Mouse (Mus musculus) T-helper 2 cell (primary cell): ENCODE measurements around the gene Palm.

Source experiments
- in situ Hi-C: fragments of 300-600 bp; cut with MboI, MseI; formaldehyde crosslinking; loops from one replicate; pipeline ENCODE4 v1.15.1; 2025; ENCODE audit warnings: high pct_unique_total_duplicates

Palm gene

GRCm38 (mm10) chr10:79854801-79855541 lies 61.6 kb downstream of the Palm start:
- in situ Hi-C loops: no loop called here

GRCm38 (mm10) chr10:79855558-79856184 lies 62.3 kb downstream of the Palm start:
- in situ Hi-C loops: no loop called here

GRCm38 (mm10) chr10:79856280-79856679 lies 62.9 kb downstream of the Palm start:
- in situ Hi-C loops: no loop called here

- in situ Hi-C loops: no loop called here
Observed at GRCm38 (mm10) chr10:79856704-79857451, 63.5 kb downstream of the Palm start.

- in situ Hi-C loops: no loop called here
Observed at GRCm38 (mm10) chr10:79857452-79857811, 64.1 kb downstream of the Palm start.

GRCm38 (mm10) chr10:79857894-79858293 lies 64.5 kb downstream of the Palm start:
- in situ Hi-C loops: no loop called here

DNA sequence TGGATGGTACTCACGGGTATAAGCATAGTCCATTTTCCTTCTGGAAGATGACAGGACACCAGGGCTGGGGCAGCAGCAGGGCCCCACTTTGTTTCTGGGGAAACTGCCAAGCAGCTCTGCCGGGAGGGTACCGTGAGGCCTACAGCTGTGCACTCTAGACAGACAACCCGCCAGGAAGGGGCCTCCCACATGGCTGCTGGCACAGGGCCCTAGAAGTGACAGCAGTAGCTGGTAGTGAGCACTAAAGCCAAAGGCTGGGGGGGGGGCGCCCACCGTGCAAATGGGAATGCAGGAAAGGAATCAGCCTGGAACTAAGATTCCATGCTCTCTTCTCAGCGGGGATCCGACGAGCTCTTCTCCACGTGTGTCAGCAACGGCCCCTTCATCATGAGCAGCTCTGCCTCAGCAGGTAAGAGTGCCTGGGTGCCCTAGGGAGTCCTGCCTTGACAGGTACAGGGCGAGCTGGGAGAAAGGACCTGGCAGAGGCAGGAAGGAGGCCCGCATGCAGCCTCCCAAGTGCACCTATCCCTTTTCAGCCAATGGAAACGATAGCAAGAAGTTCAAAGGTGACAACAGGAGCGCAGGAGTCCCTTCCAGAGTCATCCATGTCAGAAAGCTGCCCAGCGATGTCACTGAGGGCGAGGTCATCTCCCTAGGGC lies 65.2 kb downstream of the Palm start:
- in situ Hi-C loops: no loop called here

DNA sequence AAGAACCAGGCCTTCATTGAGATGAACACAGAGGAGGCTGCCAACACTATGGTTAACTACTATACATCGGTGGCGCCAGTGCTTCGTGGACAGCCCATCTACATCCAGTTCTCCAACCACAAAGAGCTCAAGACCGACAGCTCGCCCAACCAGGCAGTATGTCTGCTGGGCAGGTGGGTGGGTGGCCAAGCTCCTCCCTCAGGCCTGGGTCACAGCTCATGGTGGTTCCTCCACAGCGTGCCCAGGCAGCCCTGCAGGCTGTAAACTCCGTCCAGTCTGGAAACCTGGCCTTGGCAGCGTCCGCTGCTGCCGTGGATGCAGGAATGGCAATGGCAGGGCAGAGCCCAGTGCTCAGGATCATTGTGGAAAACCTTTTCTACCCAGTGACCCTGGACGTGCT lies 65.7 kb downstream of the Palm start:
- in situ Hi-C loops: no loop called here

GRCm38 (mm10) chr10:79860079-79860911 lies 66.9 kb downstream of the Palm start:
- in situ Hi-C loops: no loop called here

DNA sequence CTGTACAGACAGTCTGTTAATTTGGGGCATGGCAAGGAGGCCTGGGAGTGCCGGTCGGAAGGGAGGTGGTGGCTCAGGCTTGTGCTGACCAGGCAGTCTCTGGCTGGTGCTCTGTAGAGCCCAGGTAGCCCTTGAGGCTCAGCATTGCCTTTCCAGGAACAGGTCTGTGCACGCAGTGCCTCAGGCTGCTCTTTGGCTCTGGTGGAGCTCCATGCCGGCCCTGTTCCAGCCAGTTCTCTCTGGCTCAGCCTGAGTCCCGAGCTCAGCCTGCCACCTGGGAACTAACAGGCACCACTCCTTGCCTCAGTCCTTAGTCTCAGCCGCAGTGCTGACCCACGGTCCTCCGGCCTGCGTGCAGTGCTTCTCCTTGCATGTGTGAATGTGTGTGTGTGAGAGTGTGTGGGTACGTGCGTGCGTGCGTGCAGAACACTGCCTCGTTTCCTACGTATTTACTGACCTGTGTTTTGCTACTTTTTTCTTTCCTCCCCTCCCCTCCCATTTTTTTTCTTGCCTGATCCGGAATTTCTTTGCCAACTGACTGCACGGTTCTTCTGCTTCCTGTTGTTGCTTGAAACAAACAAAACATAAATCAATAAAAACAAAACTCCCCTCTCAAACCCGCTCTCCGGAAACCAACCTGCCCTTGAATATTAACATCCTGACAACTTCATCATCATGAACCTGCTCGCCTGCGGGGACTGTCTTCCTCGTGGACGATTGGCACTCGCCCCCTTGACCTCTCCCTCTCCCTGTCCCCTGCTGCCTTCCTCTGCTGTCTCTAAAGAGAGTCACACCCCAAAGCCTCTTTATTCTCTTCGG lies 68.1 kb downstream of the Palm start:
- in situ Hi-C loops: no loop called here

- in situ Hi-C loops: no loop called here
Observed at GRCm38 (mm10) chr10:79862049-79862788, 68.8 kb downstream of the Palm start.

- in situ Hi-C loops: no loop called here
Observed at GRCm38 (mm10) chr10:79862925-79863324, 69.6 kb downstream of the Palm start.

DNA sequence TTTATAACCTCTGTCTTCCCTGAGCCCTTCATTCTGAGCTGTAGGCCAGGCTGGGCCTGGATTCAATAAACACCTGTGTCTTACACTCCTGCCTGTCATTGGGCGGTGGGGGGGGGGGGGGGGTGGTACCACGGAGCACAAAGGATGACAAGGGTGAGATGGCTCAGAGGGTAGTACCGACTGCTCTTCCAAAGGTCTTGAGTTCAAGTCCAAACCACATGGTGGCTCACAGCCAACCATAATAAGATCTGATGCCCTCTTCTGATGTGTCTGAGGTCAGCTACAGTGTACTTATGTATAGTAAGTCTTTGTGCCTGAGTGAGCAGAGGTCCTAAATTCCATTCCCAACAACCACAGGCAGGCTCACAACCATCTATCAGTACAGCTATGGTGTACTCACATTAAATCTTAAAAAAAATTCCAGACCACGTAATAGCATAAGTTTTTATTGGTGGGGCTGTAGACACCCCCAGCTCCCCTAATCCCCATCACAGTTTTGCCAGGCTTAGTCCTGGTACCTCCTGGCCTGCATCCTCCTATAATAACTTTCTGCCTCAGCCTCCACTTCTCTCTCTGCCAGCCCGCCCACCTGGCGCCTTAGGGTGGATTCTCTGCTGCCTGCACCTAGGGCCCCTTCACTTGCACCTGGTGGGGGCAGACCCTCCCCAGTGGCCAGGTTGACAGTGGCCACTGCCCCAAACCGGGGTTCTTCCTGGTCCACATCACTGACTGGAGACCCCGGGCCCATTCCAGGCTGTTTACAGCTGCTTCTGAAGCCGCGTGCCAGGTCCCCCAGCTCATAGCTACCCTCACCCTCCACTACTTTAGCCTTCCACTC lies 71.2 kb downstream of the Palm start:
- in situ Hi-C loops: no loop called here

- in situ Hi-C loops: no loop called here
Observed at GRCm38 (mm10) chr10:79865189-79865601, 71.8 kb downstream of the Palm start.

DNA sequence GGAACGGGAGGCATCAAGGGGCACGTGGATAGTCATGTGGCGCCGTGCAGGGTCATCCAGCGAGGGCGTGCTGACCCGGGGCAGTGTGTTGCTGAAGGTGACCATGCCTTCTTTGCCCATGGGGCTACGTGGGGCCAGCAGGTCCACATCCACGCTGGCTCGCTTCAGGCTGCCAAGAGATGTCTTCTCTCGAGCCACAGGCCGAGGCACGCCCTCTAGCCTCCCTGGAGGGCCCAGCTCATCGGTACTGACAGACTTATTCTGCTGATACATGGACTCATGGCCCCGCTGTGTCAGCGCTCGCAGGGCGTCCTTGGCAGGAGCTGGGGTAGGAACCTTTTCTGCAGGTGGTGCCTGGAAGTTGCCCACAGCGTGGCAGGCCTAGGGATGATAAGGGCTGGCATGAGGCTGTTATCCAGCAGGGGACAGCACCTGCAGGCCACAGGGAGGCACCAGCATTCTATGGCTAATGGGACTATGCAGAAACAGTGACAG lies 72.5 kb downstream of the Palm start:
- in situ Hi-C loops: no loop called here

DNA sequence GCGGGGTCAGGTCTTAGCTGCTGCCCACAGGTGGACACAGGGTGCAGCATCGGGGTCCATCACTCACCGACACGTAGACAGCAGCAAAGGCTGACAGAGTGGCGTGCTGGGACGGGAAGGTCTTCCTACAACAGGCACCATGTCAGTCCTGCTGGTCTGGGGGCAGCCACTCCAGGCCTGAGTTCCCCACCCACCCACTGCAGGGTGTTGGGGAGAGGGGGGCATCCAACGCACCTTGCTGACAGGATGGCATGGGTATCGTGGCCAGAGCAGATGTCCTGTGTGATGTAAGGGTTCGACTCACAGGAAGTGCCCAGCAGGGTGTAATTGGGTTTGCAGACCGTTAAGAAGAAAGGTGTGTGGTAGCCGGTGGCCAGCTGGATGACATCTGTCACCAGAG lies 73.2 kb downstream of the Palm start:
- in situ Hi-C loops: no loop called here
